Mouse (Mus musculus) cortical plate, adult 2 months (tissue): ENCODE data around the gene Cbx3.

ENCODE experiments used
- CTCF ChIP-seq: fragments of 200-500 bp; IDR thresholded peaks from 2 replicates; pipeline ENCODE4 v1.5.1; 2011; ENCODE audit warnings: mild to moderate bottlenecking, control low read depth, low read length; ENCODE audit not compliant: insufficient read depth; ENCODE audit errors: extremely low read depth
- POLR2A ChIP-seq: fragments of 200-500 bp; IDR thresholded peaks from 2 replicates; pipeline ENCODE4 v1.6.1; 2011; ENCODE audit warnings: mild to moderate bottlenecking, low read length, control low read depth; ENCODE audit not compliant: insufficient read depth; ENCODE audit errors: extremely low read depth

DNA sequence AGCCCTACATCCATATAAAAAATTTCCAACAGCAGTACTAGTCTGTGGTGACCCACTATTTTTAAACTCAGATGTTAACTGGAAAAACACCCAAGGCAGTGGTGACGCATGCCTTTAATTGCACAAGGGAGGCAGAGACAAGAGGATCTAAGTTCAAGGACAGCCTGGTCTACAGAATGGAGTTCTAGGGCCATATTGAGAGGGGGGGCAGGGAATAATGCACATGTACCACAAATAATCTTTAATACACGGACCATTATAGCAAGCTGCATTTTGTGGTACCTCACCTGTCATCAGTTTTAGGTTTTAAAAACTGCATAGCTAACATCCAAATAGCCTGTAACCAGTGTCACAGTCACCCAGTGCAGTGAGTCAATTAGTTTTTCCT lies 11.2 kb upstream of the Cbx3 start:
- TF ChIP-seq POLR2A, result no peak
- TF ChIP-seq CTCF, result no peak
